ENCODE assay signal across 13 mouse cellular contexts in the genomic region with DNA sequence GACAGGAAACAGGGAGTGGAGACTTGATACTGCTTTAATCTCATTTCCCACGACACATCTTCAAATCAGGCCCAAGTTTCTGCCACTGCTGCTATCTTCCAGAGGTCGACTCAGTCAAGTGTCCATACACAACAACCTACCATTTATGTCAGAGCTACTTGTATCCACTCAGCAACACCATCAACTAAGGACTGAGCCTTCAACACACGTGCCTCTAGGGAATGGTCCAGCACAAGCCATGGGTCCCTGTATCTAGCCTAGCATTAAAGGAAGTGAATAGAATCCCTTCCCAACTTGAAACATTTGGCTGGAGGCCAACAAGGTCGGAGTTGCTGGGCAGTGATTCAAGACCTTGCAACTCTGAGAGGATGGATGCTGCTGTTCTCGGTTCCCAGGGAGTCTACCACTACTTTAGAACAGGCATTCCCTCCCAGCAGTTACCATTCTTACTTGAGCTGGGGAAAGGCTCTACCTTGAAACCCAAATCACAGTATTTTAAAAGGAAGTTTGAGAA. TPM values are rescaled to one million over a fixed set of nuclear protein-coding genes. Genes with fewer than 3 reads are reported as not detected.
DNase-seq lines count a peak whose midpoint lies in the region; ATAC-seq and TF ChIP-seq lines count a peak whose summit lies in the region.
"Had no signal": no experiment of that assay in that cellular context is flagged by ENCODE, and none has a peak within 500 bp of the region (broad histone marks: within the 10 kb centered on the region; RNA-seq: fewer than 3 reads in every experiment).

No protein-coding gene starts in this region.

- H3K9me3 ChIP-seq in liver, embryonic 12.5 days (replicated peaks), result no peaks in the 10 kb centered on the region
- no peaks in the 10 kb centered on the region for H3K9me3 ChIP-seq in midbrain, embryonic 16.5 days (replicated peaks; ENCODE audit: control insufficient read depth, low read length, poor library complexity, severe bottlenecking)

- TF ChIP-seq CTCF in thymus, adult 2 months (IDR thresholded peaks at IDR 0.05; ENCODE audit: borderline replicate concordance, control insufficient read depth, extremely low read depth, insufficient read depth, low read length, poor library complexity), result no peak

- H3K27me3 ChIP-seq in liver, embryonic 12.5 days (replicated peaks), result peaks cover 18% of the 10 kb centered on the region
- no peaks in the 10 kb centered on the region for H3K27me3 ChIP-seq in thymus, adult 2 months (ENCODE audit: control insufficient read depth, insufficient read depth, low read length)
- H3K27me3 ChIP-seq in midbrain, embryonic 16.5 days (ENCODE audit: control insufficient read depth, insufficient read depth, low read depth, low read length), result no peaks in the 10 kb centered on the region
- H3K27me3 ChIP-seq: CH12.LX had no signal

- no peak overlapping the region for H3K4me3 ChIP-seq in liver, embryonic 12.5 days
- no peak overlapping the region for H3K4me3 ChIP-seq in thymus, adult 2 months (ENCODE audit: control insufficient read depth, insufficient read depth, low read length)
- H3K4me3 ChIP-seq in midbrain, embryonic 16.5 days (ENCODE audit: low read depth, low read length), result no peak overlapping the region

- no peaks in the 10 kb centered on the region for H3K36me3 ChIP-seq in liver, embryonic 12.5 days
- H3K36me3 ChIP-seq in thymus, adult 2 months (ENCODE audit: control insufficient read depth, insufficient read depth, low read length), result no peaks in the 10 kb centered on the region
- H3K36me3 ChIP-seq in midbrain, embryonic 16.5 days (ENCODE audit: control insufficient read depth, insufficient read depth, low read length), result no peaks in the 10 kb centered on the region

- H3K9ac ChIP-seq in liver, embryonic 12.5 days, result no peak overlapping the region
- H3K9ac ChIP-seq in midbrain, embryonic 16.5 days (ENCODE audit: low read depth, low read length), result no peak overlapping the region

- WGBS in liver, embryonic 12.5 days (ENCODE audit: insufficient replicate concordance), result 39% methylated on average over 5 of the region's 5 CpGs
- 74% methylated on average over 5 of the region's 5 CpGs for WGBS in thymus, adult 2 months
- 66% methylated on average over 5 of the region's 5 CpGs for WGBS in midbrain, embryonic 16.5 days

- H3K4me2 ChIP-seq in liver, embryonic 12.5 days, result no peak overlapping the region
- H3K4me2 ChIP-seq in midbrain, embryonic 16.5 days (ENCODE audit: low read length), result no peak overlapping the region

- 0 out of 2 replicates have a peak, but pooled peaks cover 8% of the 10 kb centered on the region for H3K4me1 ChIP-seq in liver, embryonic 12.5 days
- no peaks in the 10 kb centered on the region for H3K4me1 ChIP-seq in thymus, adult 2 months (replicated peaks; ENCODE audit: control insufficient read depth, insufficient read depth, low read length)
- peaks cover 7% of the 10 kb centered on the region; the same call in 1 of the 2 replicates for H3K4me1 ChIP-seq in midbrain, embryonic 16.5 days (ENCODE audit: control insufficient read depth, insufficient read depth, low read length)

- no peak overlapping the region for H3K27ac ChIP-seq in liver, embryonic 12.5 days
- H3K27ac ChIP-seq in thymus, adult 2 months (ENCODE audit: control insufficient read depth, insufficient read depth, low read length), result no peak overlapping the region
- H3K27ac ChIP-seq in midbrain, embryonic 16.5 days (ENCODE audit: low read length), result no peak overlapping the region
- H3K27ac ChIP-seq: macrophage had no signal

- TF ChIP-seq POLR2A in thymus, adult 2 months (IDR thresholded peaks at IDR 0.05; ENCODE audit: control insufficient read depth, extremely low read depth, insufficient read depth, low read length, poor library complexity), result no peak

- peak; percentile 7 for DNase-seq in liver
- DNase-seq in adrenal gland, postnatal 10 days, result peak; percentile 83
- peak; percentile 54 for DNase-seq in heart, postnatal 4 days
- DNase-seq in lung, postnatal 36 days, result peak; percentile 44
- no peak for DNase-seq in left cerebral cortex, adult 8-10 months (ENCODE audit: low spot score in 2 of 2)
- no peak for DNase-seq in thymus, adult 2 months
- DNase-seq: cerebellum, adult 18-20 months; left cerebral cortex, postnatal 4 days; right cerebral cortex, adult 18-20 months had no signal

- ATAC-seq in liver, embryonic 12.5 days, result no peak
- ATAC-seq in midbrain, embryonic 16.5 days, result no peak

RNA-seq across cellular contexts. Expression of gene Tmem26, which starts 2.5 kb away (rescaled TPM):
- polyA plus RNA-seq in liver, embryonic 12.5 days (2016; fragmentation: Nextera tagmentation; extraction: Ambion mirVana), result 2.5 and 2.6 TPM in 2 replicates
- 1 to 10 TPM; 7.2 to 7.5 TPM for total RNA-seq in adrenal gland, postnatal 10 days (2021)
- total RNA-seq in heart, postnatal 4 days (2021), result 1 to 10 TPM; 2.1 to 2.2 TPM
- total RNA-seq in left cerebral cortex, adult 8-10 months (2022), result under 1 TPM; 0.33 to 0.46 (median 0.37) TPM
- polyA plus RNA-seq in thymus, adult 2 months (2012; rRNA removed), result 4.4 and 4.5 TPM in 2 replicates
- 5.1 and 5.6 TPM in 2 replicates for polyA plus RNA-seq in midbrain, embryonic 16.5 days (2015; fragmentation: Nextera tagmentation; extraction: Ambion mirVana)

Comparison
In these comparisons a context has a peak if more than half of its experiments do, and no peak if none do; other contexts are left out.
1. DNase-seq: peak in liver (single experiment), adrenal gland, postnatal 10 days (single experiment), heart, postnatal 4 days (single experiment) and lung, postnatal 36 days (single experiment); none in left cerebral cortex, adult 8-10 months (0 of 2) and thymus, adult 2 months (single experiment).